Mouse (Mus musculus): ENCODE measurements around the gene Egln2.

DNA sequence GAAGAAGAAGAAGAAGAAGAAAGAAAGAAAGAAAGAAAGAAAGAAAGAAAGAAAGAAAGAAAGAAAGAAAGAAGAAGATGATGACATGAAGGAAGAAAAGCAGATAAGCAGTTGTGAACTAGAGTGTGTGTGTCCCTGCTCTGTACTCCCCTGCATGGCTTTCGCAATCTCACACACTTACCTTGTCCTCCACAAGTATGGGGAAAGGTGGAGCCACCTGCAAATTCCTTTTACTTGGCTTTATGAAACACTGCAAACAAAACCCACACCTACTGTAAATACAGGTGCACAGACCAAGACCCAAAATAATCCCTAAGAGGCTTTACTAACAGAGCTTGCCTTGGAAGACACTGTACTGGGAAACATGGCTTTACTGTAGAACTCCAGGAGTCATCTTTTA, 55.6 kb downstream of the Egln2 start:
- TF ChIP-seq CTCF (IDR thresholded peaks at IDR 0.05; ENCODE audit: low read depth): no peak
- no peak for TF ChIP-seq EP300 (IDR thresholded peaks at IDR 0.05; ENCODE audit: low read depth)
